Mouse (Mus musculus) midbrain, embryonic 13.5 days (tissue): ENCODE results near the gene C730034F03Rik. TPM values are rescaled to one million over a fixed set of nuclear protein-coding genes. Genes with fewer than 3 reads are reported as not detected.

Experiments
- ATAC-seq: fragments of 200-750 bp; cut with Nextera tagmentation; 2 replicates; pipeline ENCODE4 v1.8.0; 2017; ENCODE audit warnings: mild to moderate bottlenecking, moderate TSS enrichment, moderate library complexity
- H3K27ac ChIP-seq: fragments of 300-500 bp; sonication (generic); 2 replicates; pipeline ENCODE4 v1.5.1; 2015; ENCODE audit warnings: inconsistent platforms, mild to moderate bottlenecking, moderate library complexity
- H3K27me3 ChIP-seq: fragments of 300-500 bp; sonication (generic); 2 replicates; pipeline ENCODE4 v1.6.1; 2015; ENCODE audit warnings: mild to moderate bottlenecking, inconsistent platforms
- H3K36me3 ChIP-seq: fragments of 300-500 bp; sonication (generic); 2 replicates; pipeline ENCODE4 v1.6.1; 2015; ENCODE audit warnings: mild to moderate bottlenecking, inconsistent platforms
- H3K4me1 ChIP-seq: fragments of 300-500 bp; sonication (generic); replicated peaks from 2 replicates; pipeline ENCODE4 v1.6.1; 2015; ENCODE audit warnings: inconsistent platforms
- H3K4me2 ChIP-seq: fragments of 300-500 bp; sonication (generic); replicated peaks from 2 replicates; pipeline ENCODE4 v1.6.1; 2015; ENCODE audit warnings: moderate library complexity, mild to moderate bottlenecking, inconsistent platforms
- H3K4me3 ChIP-seq: fragments of 300-500 bp; sonication (generic); replicated peaks from 2 replicates; pipeline ENCODE4 v1.5.1; 2015; ENCODE audit warnings: mild to moderate bottlenecking, inconsistent platforms
- H3K9ac ChIP-seq: fragments of 300-500 bp; sonication (generic); replicated peaks from 2 replicates; pipeline ENCODE4 v1.6.1; 2015; ENCODE audit warnings: mild to moderate bottlenecking, inconsistent platforms
- H3K9me3 ChIP-seq: fragments of 300-500 bp; sonication (generic); 2 replicates; pipeline ENCODE4 v1.6.1; 2016; ENCODE audit warnings: mild to moderate bottlenecking, inconsistent platforms
- WGBS: fragments of 180-500 bp; shearing (Covaris S2); methylation state at CpG from one replicate; pipeline ENCODE4 v1.1.7; 2015; 5-methylcytosine and 5-hydroxymethylcytosine counted together
- polyA plus RNA-seq: library from polyadenylated mRNA; unstranded; fragments of >200 nt; fragmentation: Nextera tagmentation; extraction: Ambion mirVana; gene quantifications from 2 replicates; pipeline ENCODE4 v1.2.1, GENCODE M21; 2015

C730034F03Rik gene
- polyA plus RNA-seq, 1 experiment from 2014 or later: 6.6 TPM

GRCm38 (mm10) chr15:89477806-89478205, 48.4 kb downstream of the C730034F03Rik start:
- no peak for ATAC-seq
- WGBS: 46% methylated on average over 8 of the region's 8 CpGs

GRCm38 (mm10) chr15:89478622-89479021, 49.2 kb downstream of the C730034F03Rik start:
- H3K36me3 ChIP-seq: no peaks in the 10 kb centered on the region
- H3K27me3 ChIP-seq: peaks cover 5% of the 10 kb centered on the region; the same call in 1 of the 2 replicates
- no peak overlapping the region for H3K27ac ChIP-seq
- no peak overlapping the region for H3K4me2 ChIP-seq
- no peak for ATAC-seq
- no peak overlapping the region for H3K4me3 ChIP-seq
- H3K4me1 ChIP-seq: peaks cover 17% of the 10 kb centered on the region
- peaks cover 3% of the 10 kb centered on the region; the same call in 1 of the 2 replicates for H3K9me3 ChIP-seq
- 83% methylated on average over 3 of the region's 3 CpGs for WGBS
- no peak overlapping the region for H3K9ac ChIP-seq

More at GRCm38 (mm10) chr15:89477806-89478205, 48.4 kb downstream of the C730034F03Rik start:
- Histone ChIP-seq H3K4me2 (no peak overlapping the region), H3K4me1 (peaks cover 17% of the 10 kb centered on the region), H3K27ac (no peak overlapping the region), H3K9ac (no peak overlapping the region), H3K27me3 (peaks cover 5% of the 10 kb centered on the region; the same call in 1 of the 2 replicates), H3K36me3 (no peaks in the 10 kb centered on the region), H3K4me3 (no peak overlapping the region), H3K9me3 (peaks cover 3% of the 10 kb centered on the region; the same call in 1 of the 2 replicates)

Other genes with a start within 250 kb of the C730034F03Rik start
- 102 and 115 TPM in 2 replicates for gene Plxnb2, start 248.8 kb upstream of the C730034F03Rik start, polyA plus RNA-seq
- 84.0 and 85.3 TPM in 2 replicates for gene Dennd6b, start 233.1 kb upstream of the C730034F03Rik start, polyA plus RNA-seq
- gene Ppp6r2, start 218.0 kb upstream of the C730034F03Rik start, polyA plus RNA-seq: 75.7 and 86.6 TPM in 2 replicates
- gene Sbf1, start 114.3 kb upstream of the C730034F03Rik start, polyA plus RNA-seq: 80.6 and 88.7 TPM in 2 replicates
- gene Adm2, start 106.9 kb upstream of the C730034F03Rik start, polyA plus RNA-seq: not detected in 2 replicates
- not detected in 2 replicates for gene Miox, start 95.2 kb upstream of the C730034F03Rik start, polyA plus RNA-seq
- gene Lmf2, start 73.9 kb upstream of the C730034F03Rik start, polyA plus RNA-seq: 32.1 and 36.4 TPM in 2 replicates
- 121 and 130 TPM in 2 replicates for gene Ncaph2, start 73.9 kb upstream of the C730034F03Rik start, polyA plus RNA-seq
- 7.3 and 9.4 TPM in 2 replicates for gene Sco2, start 55.7 kb upstream of the C730034F03Rik start, polyA plus RNA-seq
- gene Tymp, start 52.5 kb upstream of the C730034F03Rik start, polyA plus RNA-seq: 2.3 and 2.4 TPM in 2 replicates
- gene Odf3b, start 50.3 kb upstream of the C730034F03Rik start, polyA plus RNA-seq: 1.3 TPM in 2 replicates
- not detected in 2 replicates for gene Klhdc7b, start 44.7 kb upstream of the C730034F03Rik start, polyA plus RNA-seq
- not detected in 2 replicates for gene Syce3, start 19.1 kb upstream of the C730034F03Rik start, polyA plus RNA-seq
- gene Cpt1b, start 3.7 kb upstream of the C730034F03Rik start, polyA plus RNA-seq: 0.94 and 1.3 TPM in 2 replicates
- gene Gm44502, start 107 bp downstream of the C730034F03Rik start, polyA plus RNA-seq: not detected in 2 replicates
- gene Chkb, start 319 bp downstream of the C730034F03Rik start, polyA plus RNA-seq: 79.7 and 81.4 TPM in 2 replicates
- gene Mapk8ip2, start 24.3 kb downstream of the C730034F03Rik start, polyA plus RNA-seq: 72.9 and 75.9 TPM in 2 replicates
- gene Arsa, start 47.8 kb downstream of the C730034F03Rik start, polyA plus RNA-seq: 16.7 and 17.6 TPM in 2 replicates
- 13.3 and 14.8 TPM in 2 replicates for gene Shank3, start 70.0 kb downstream of the C730034F03Rik start, polyA plus RNA-seq
- 2.5 and 2.6 TPM in 2 replicates for gene Acr, start 138.7 kb downstream of the C730034F03Rik start, polyA plus RNA-seq
- gene Rabl2, start 162.3 kb downstream of the C730034F03Rik start, polyA plus RNA-seq: 70.8 and 80.3 TPM in 2 replicates